In genomic region chr4:133344112-133344511, GRCm38 (mm10) we compare ENCODE assay signal across 8 mouse cellular contexts. TPM values are rescaled to one million over a fixed set of nuclear protein-coding genes. Genes with fewer than 3 reads are reported as not detected.
DNase-seq lines count a peak whose midpoint lies in the region.

No protein-coding gene starts in this region.

- intact Hi-C loops in heart, postnatal 14 days (cut with DNase I): no loop called here

- DNase-seq in adrenal gland, adult 2 months: peak; percentile 32
- no peak for DNase-seq in adrenal gland, postnatal 4 days (ENCODE audit: low spot score in 2 of 2)
- DNase-seq in layer of hippocampus, adult 11-12 months (ENCODE audit: low spot score): peak; percentile 41
- no peak for DNase-seq in layer of hippocampus, postnatal 36 days
- peak; percentile 53 for DNase-seq in R1 (ENCODE audit: low read depth, low spot score)
- peak; percentile 27 to 55 for DNase-seq in heart, postnatal 14 days
- peak; percentile 41 for DNase-seq in lung, postnatal 25 days (ENCODE audit: low spot score)
- DNase-seq in frontal cortex, postnatal 10 days (ENCODE audit: low spot score in 2 of 2): no peak

RNA-seq across cellular contexts. Expression of gene Wdtc1, which starts 9.2 kb away (rescaled TPM):
- 10 to 100 TPM; 56.3 to 56.9 TPM for total RNA-seq in adrenal gland, adult 2 months (2021)
- 75.2 and 83.0 TPM in 2 replicates for polyA plus RNA-seq in adrenal gland, adult 2 months (2012; rRNA removed)
- total RNA-seq in adrenal gland, postnatal 4 days (2021): 10 to 100 TPM; 36.3 to 39.9 TPM
- total RNA-seq in layer of hippocampus, postnatal 36 days (2021): 10 to 100 TPM; 78.5 to 78.9 TPM
- total RNA-seq in heart, postnatal 14 days (2021): 10 to 100 TPM; 65.7 to 70.6 TPM

RNA-seq across cellular contexts. Expression of gene Slc9a1, which starts 25.4 kb away (rescaled TPM):
- 10 to 100 TPM; 57.8 to 69.0 TPM for total RNA-seq in adrenal gland, adult 2 months (2021)
- 104 and 127 TPM in 2 replicates for polyA plus RNA-seq in adrenal gland, adult 2 months (2012; rRNA removed)
- 10 to 100 TPM; 52.9 to 54.4 TPM for total RNA-seq in adrenal gland, postnatal 4 days (2021)
- total RNA-seq in layer of hippocampus, postnatal 36 days (2021): 10 to 100 TPM; 60.1 to 63.9 TPM
- 10 to 100 TPM; 21.2 to 22.9 TPM for total RNA-seq in heart, postnatal 14 days (2021)

Comparison
In these comparisons a context has a peak if more than half of its experiments do, and no peak if none do; other contexts are left out.
1. DNase-seq: peak in adrenal gland, adult 2 months (single experiment), layer of hippocampus, adult 11-12 months (single experiment), R1 (single experiment), heart, postnatal 14 days (2 of 2) and lung, postnatal 25 days (single experiment); none in adrenal gland, postnatal 4 days (0 of 2), layer of hippocampus, postnatal 36 days (0 of 2) and frontal cortex, postnatal 10 days (0 of 2).